Mouse (Mus musculus): ENCODE measurements at regions not wholly inside any gene's neighbourhood (a gene's known extent, or its start where the extent isn't known, plus 50 kb on each side); places are given as distances from the start of the nearest gene placed in this dataset.

DNA sequence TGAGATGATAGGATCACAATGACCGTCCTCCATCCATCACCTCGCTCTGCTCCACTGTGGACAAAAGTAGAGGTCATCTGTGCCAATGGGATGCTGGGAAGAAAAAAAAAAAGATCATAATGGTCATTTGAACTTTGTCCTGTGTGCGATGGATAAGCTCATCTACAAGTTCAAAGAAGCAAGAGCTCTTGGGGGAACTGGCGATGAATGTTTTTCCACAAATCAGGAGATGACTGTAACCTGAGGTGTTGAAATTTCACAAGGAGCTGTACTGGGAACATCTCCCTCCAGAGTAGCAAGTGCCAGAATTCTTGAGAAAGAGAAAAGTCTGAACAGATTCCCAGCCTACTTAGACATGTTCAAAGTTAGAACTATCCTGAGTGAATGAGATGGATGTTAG lies 287.0 kb downstream of the Tns3 start:
- DNase-seq: peak in 1 of 2 experiments; percentile 30

DNA sequence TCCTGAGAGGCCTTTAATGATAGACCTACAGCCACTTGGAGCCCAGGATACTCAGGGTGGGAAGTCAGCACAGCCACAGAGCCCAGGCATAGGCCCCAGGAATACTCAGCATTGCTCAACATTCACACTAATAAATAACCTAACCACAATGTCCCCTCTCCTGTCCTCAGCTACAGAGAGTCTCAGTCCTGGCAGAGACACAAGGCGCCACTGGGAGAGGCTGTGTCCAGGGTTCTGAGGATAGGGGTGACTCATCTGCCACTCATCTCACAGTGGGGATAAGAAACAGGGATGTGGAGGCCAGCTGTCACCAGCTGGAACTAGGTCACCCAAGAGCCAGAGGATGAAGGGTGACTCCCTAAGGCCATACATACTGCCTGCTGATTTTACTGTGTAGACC lies 298.8 kb downstream of the Tns3 start:
- peak; percentile 27 to 70 for DNase-seq

GRCm38 (mm10) chr11:8364703-8365433 lies 299.5 kb downstream of the Tns3 start:
- peak in 1 of 2 experiments; percentile 7 for DNase-seq

GRCm38 (mm10) chr11:8344938-8345337 lies 319.4 kb downstream of the Tns3 start:
- DNase-seq: no peak

DNA sequence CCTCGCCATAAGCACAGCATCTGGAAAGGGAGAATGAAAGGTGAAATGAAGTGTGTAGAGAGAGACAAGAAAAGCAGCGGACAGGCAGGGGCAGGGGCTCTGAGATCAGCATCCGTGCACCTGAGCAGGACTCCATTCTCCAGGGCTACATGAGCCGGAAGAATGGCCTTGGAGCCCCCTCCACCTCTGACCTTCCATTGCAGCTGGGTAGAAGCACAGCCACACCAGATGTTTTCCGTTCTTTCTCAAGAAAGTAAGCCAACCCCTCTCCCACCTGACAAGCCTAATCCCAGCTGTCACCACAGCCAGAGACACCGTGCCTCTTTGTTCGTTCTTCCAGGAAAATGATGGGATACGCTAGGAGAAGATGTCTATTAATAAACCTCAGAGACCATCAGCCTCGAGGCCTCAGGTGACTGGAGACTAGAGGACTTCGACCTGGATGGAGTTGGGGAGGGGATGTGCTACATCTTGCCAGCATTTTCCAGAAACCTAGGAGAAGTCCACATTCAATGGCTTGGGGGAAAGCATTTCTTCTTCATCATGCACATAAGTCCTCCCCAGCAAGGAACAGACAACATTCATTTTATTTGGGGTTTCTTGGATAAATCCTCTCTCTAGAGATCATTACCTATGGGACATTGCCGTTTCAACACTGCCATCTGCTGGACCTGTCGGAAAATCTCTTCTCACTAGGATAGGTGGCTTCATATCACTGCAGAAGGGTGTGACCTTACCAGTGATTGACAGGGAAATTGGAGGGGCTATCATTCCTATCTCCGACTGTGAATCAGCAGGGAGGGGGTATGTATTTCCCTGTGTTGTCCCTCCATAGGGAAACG lies 361.8 kb downstream of the Tns3 start:
- peak; percentile 21 to 69 for DNase-seq

- DNase-seq: no peak
Measured at GRCm38 (mm10) chr11:8297462-8297861, 366.9 kb downstream of the Tns3 start.

GRCm38 (mm10) chr11:8293322-8294014 lies 370.9 kb downstream of the Tns3 start:
- DNase-seq: no peak

GRCm38 (mm10) chr11:8285271-8285670 lies 379.1 kb downstream of the Tns3 start:
- no peak for DNase-seq

GRCm38 (mm10) chr11:8275203-8275602 lies 389.1 kb downstream of the Tns3 start:
- no peak for DNase-seq

- DNase-seq: no peak
Measured at GRCm38 (mm10) chr11:8269171-8269570, 395.2 kb downstream of the Tns3 start.

GRCm38 (mm10) chr11:8254036-8254435 lies 410.3 kb downstream of the Tns3 start:
- no peak for DNase-seq

- peak in 1 of 2 experiments; percentile 21 for DNase-seq
Measured at GRCm38 (mm10) chr11:8251360-8251759, 413.0 kb downstream of the Tns3 start.

DNA sequence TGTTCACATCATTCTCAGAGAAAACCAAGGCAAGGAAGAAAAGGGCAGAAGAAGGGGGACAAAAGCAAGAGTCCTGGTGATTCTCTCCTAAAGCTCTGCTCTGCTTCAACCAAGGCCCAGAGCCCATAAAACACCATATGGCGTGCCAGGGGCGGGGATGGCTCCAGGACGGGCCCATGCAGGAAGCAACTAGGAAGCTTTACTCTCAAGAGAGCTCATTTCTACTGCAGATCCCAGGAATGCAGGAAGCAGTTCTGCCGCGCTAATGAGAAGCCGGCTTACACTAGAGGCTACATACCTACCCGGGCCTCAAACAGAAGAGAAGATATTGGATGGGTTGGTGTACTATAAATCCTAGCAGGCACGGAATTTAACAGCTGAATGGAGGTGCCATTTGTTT lies 414.9 kb downstream of the Tns3 start:
- DNase-seq: no peak

DNA sequence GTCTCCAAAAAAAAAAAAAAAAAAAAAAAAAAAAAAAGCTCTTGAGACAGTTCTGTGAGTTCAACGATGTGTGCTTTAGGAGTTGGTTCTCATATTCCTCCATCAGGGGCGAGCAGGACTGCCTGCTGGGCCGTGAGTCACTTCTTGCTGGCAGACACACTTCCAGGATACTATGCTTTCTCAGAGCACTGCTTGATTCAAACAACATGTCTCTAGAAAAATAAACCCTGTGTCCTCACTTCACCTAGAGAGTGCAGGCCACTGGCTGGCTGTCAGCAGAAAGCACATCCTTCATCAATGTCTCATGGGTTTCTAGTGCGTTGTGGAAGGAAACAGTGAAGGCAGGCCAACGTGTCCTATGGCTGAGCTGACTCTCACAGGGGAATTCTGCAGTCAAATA lies 416.8 kb downstream of the Tns3 start:
- DNase-seq: peak; percentile 46 to 62

DNA sequence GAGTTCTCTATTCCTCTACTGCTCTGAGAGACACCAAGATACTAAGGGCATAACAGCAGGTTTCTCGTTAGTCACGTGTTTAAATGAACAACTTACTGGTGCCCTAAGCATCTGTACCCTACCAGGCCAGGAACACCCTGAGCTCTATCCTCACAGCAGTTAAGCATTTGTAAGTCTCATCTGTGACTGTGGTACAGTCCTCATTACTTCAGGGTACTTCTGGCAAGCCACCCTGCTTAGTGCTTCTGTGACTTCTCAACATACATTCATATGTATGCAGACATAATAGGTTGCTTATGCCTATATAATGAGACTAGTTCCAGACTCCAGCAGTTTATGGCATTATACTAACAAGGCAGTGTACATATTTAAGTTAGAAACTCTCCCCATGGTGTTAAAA lies 417.3 kb downstream of the Tns3 start:
- DNase-seq: no peak

GRCm38 (mm10) chr11:8245408-8246003 lies 418.8 kb downstream of the Tns3 start:
- DNase-seq: peak in 1 of 2 experiments; percentile 45

DNA sequence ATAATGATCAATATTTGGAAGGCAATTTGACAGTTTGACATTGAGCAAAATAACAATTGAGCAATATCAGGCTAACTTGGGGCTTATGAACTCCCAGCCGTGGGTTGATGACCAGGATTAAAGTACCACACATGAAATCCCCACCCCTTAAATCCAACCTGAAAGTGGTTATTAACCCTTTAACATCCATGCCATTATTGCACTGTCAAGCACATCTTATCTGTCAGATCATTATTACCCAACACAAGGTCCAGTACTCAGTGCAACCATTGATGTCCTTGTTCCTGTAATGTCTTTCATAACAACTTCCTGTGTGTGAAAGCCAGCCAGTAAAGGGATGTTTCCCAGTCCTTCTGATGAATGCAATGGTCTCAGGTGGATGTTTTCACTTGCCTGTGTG lies 425.8 kb downstream of the Tns3 start:
- no peak for DNase-seq

- DNase-seq: peak in 1 of 2 experiments; percentile 19
Measured at GRCm38 (mm10) chr11:8237556-8237955, 426.8 kb downstream of the Tns3 start.

GRCm38 (mm10) chr11:8236056-8236455 lies 428.3 kb downstream of the Tns3 start:
- peak in 1 of 2 experiments; percentile 29 for DNase-seq

DNA sequence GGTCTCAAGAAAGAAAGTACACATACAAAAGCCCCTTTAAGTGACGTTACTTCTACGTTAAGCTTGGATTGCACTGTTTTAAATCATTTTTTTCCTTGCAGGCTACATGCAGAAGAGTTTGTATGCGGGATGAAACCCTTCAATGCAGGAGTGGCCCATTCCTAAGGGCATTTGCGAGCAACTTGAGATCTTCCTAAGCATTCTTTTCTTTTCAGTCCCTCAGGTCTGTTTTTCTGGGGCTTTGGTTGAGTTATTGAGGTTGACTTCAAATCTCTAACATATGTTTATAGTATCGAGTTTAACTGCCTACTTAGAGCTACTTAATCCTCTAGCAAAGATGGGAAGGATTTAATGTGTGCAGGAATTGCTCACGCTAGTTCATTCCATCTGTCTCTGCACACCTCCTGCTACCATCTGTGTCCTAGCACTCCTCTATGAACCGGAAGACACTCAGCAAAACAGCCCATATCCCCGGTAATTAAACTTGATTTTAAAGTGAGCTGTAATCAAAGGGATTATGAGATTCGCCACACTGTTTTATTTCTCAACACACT lies 431.6 kb downstream of the Tns3 start:
- no peak for DNase-seq

DNA sequence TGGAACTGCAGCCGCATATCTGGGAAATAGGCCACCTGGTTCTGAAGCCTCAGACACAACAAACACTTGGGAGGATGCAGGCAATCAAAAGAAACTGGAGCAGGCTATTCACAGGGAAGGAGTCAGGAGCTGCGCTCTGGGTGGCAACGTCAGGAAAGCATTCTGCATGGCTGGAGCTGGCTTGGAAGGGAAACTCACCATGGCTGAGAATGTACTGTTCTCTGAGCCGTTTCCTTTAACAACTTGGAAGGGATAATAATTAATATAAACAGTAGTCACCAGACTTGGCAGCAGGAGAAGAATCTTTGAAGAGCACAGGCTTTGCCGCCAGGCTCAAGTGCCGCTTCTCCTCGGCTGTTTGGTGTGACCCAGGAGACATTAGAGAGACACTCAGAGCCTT lies 434.5 kb downstream of the Tns3 start:
- DNase-seq: peak in 1 of 2 experiments; percentile 71

DNA sequence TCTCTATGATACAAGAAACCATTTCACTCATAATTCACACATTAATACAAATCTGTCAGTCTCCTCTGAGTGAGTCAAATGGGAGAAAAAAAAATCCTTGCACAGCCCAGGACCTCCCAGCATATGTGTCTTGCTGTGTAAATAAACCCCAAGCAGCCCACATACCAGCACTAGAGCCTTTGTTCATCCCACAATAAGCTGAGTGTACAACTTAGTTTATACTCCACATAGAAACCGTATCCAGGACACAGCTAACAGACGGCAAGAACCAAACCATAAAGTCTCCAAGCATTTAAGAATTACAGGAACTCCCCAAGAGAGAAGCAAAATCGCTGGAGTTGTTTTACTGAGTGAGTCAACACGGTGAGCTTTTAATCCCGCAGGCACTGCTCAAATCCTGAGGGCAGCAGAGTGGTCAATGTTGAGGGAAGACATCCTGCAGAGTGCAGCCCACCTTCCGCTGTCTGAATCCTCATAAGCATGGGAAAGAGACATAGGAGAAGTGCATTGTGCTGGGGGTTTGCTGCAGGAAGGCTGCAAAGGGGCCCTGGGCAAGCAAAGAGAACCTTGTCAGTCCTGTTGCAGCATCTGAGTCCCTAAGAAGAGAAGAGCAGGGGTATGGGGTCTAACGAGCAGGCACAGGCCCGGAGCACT lies 436.4 kb downstream of the Tns3 start:
- no peak for DNase-seq
